Mouse (Mus musculus) heart, embryonic 12.5 days (tissue): Measurements from ENCODE around the gene Mogat1. TPM values are rescaled to one million over a fixed set of nuclear protein-coding genes. Genes with fewer than 3 reads are reported as not detected.
A peak's percentile ranks its signal among the peaks of the same experiment; 100 is the strongest.
"Not testable (repeated sequence)": the region's sequence is repeated elsewhere in the genome, so short reads cannot be mapped to it uniquely, and the experiment has no call there.

Experiments used
- ATAC-seq: fragments of 200-750 bp; cut with Nextera tagmentation; 2 replicates; pipeline ENCODE4 v1.8.0; 2017; ENCODE audit warnings: moderate TSS enrichment, moderate library complexity; ENCODE audit not compliant: insufficient number of reproducible peaks, low FRiP score
- H3K27ac ChIP-seq: fragments of 300-500 bp; sonication (generic); 2 replicates; pipeline ENCODE4 v1.5.1; 2016; ENCODE audit warnings: mild to moderate bottlenecking, moderate library complexity; ENCODE audit not compliant: poor library complexity, severe bottlenecking
- H3K27me3 ChIP-seq: fragments of 300-500 bp; sonication (generic); replicated peaks from 2 replicates; pipeline ENCODE4 v1.6.1; 2016; ENCODE audit warnings: mild to moderate bottlenecking, moderate library complexity
- H3K36me3 ChIP-seq: fragments of 300-500 bp; sonication (generic); 2 replicates; pipeline ENCODE4 v1.6.1; 2016; ENCODE audit warnings: mild to moderate bottlenecking, moderate library complexity
- H3K4me1 ChIP-seq: fragments of 300-500 bp; sonication (generic); replicated peaks from 2 replicates; pipeline ENCODE4 v1.6.1; 2016; ENCODE audit warnings: mild to moderate bottlenecking
- H3K4me2 ChIP-seq: fragments of 300-500 bp; sonication (generic); 2 replicates; pipeline ENCODE4 v1.6.1; 2016; ENCODE audit warnings: mild to moderate bottlenecking, moderate library complexity
- H3K4me3 ChIP-seq: fragments of 300-500 bp; sonication (generic); 2 replicates; pipeline ENCODE4 v1.5.1; 2016; ENCODE audit warnings: mild to moderate bottlenecking
- H3K9ac ChIP-seq: fragments of 300-500 bp; sonication (generic); 2 replicates; pipeline ENCODE4 v1.6.1; 2016; ENCODE audit warnings: mild to moderate bottlenecking, moderate library complexity
- H3K9me3 ChIP-seq: fragments of 300-500 bp; sonication (generic); replicated peaks from 2 replicates; pipeline ENCODE4 v1.6.1; 2016; ENCODE audit warnings: mild to moderate bottlenecking, moderate library complexity
- WGBS: fragments of 180-500 bp; shearing (Covaris S2); methylation state at CpG from one replicate; pipeline ENCODE4 v1.1.7; 2016; 5-methylcytosine and 5-hydroxymethylcytosine counted together
- polyA plus RNA-seq: library from polyadenylated mRNA; unstranded; fragments of >200 nt; fragmentation: Nextera tagmentation; extraction: Ambion mirVana; gene quantifications from 2 replicates; pipeline ENCODE4 v1.2.1, GENCODE M21; 2016

Mogat1 gene
- not detected in 2 replicates for polyA plus RNA-seq

GRCm38 (mm10) chr1:78510862-78511261 lies at the start of gene Mogat1:
TSS of gene Mogat1 (plus strand) at chr1:78510991.
- Histone ChIP-seq H3K4me3 (peak within 1 kb of the TSS; percentile 43), H3K27ac (no peak within 1 kb of the TSS), H3K9me3 (no peaks in the 10 kb centered on the region), H3K36me3 (no peaks in the 10 kb centered on the region), H3K4me1 (no peaks in the 10 kb centered on the region; the same call in 1 of the 2 replicates), H3K27me3 (peaks cover 28% of the 10 kb centered on the region), H3K4me2 (peak within 1 kb of the TSS; percentile 77), H3K9ac (peak within 1 kb of the TSS; percentile 58)
- 55% methylated on average over 5 of the region's 5 CpGs for WGBS
- ATAC-seq, result no peak

GRCm38 (mm10) chr1:78472441-78472840 lies 38.4 kb upstream of the Mogat1 start:
- Histone ChIP-seq H3K4me3 (no peak overlapping the region), H3K9me3 (no peaks in the 10 kb centered on the region), H3K9ac (no peak overlapping the region), H3K36me3 (peaks cover 56% of the 10 kb centered on the region), H3K27ac (no peak overlapping the region), H3K4me1 (no peaks in the 10 kb centered on the region), H3K27me3 (no peaks in the 10 kb centered on the region), H3K4me2 (no peak overlapping the region)
- ATAC-seq, result no peak
- WGBS, result 84% methylated on average over 5 of the region's 5 CpGs

- H3K36me3 ChIP-seq, result peaks cover 17% of the 10 kb centered on the region
- H3K4me1 ChIP-seq, result 0 out of 2 replicates have a peak, but pooled peaks cover 9% of the 10 kb centered on the region
- H3K4me2 ChIP-seq, result no peak overlapping the region
- no peaks in the 10 kb centered on the region for H3K9me3 ChIP-seq
- ATAC-seq, result no peak
- H3K9ac ChIP-seq, result no peak overlapping the region
- no peaks in the 10 kb centered on the region for H3K27me3 ChIP-seq
- H3K4me3 ChIP-seq, result no peak overlapping the region
- H3K27ac ChIP-seq, result no peak overlapping the region
- WGBS, result 95% methylated on average over 3 of the region's 3 CpGs
Measured at GRCm38 (mm10) chr1:78483430-78483829, 27.4 kb upstream of the Mogat1 start.

- H3K9ac ChIP-seq, result no peak overlapping the region
- no peak overlapping the region for H3K4me3 ChIP-seq
- 57% methylated on average over 2 of the region's 2 CpGs for WGBS
- ATAC-seq, result no peak
- H3K4me2 ChIP-seq, result no peak overlapping the region
- 0 out of 2 replicates have a peak, but pooled peaks cover 9% of the 10 kb centered on the region for H3K4me1 ChIP-seq
- H3K36me3 ChIP-seq, result peaks cover 12% of the 10 kb centered on the region
- H3K9me3 ChIP-seq, result no peaks in the 10 kb centered on the region
- no peaks in the 10 kb centered on the region for H3K27me3 ChIP-seq
- H3K27ac ChIP-seq, result no peak overlapping the region
Measured at GRCm38 (mm10) chr1:78484361-78484760, 26.4 kb upstream of the Mogat1 start.

- Histone ChIP-seq H3K4me2 (peak overlapping the region; percentile 82), H3K9me3 (no peaks in the 10 kb centered on the region), H3K4me1 (0 out of 2 replicates have a peak, but pooled peaks cover 13% of the 10 kb centered on the region), H3K27me3 (no peaks in the 10 kb centered on the region), H3K4me3 (peak overlapping the region; percentile 85), H3K27ac (peak overlapping the region; percentile 3; the same call in 1 of the 2 replicates), H3K9ac (peak overlapping the region; percentile 91), H3K36me3 (no peaks in the 10 kb centered on the region)
- 0% methylated on average over 28 of the region's 28 CpGs for WGBS
- no peak for ATAC-seq
Measured at GRCm38 (mm10) chr1:78488427-78488751, 22.4 kb upstream of the Mogat1 start.

GRCm38 (mm10) chr1:78488752-78489492 lies 21.9 kb upstream of the Mogat1 start, which contains the start of gene Farsb:
TSS of gene Farsb (minus strand) at chr1:78488897.
- H3K27ac ChIP-seq, result peak within 1 kb of the TSS; percentile 3; the same call in 1 of the 2 replicates
- under 1% methylated on average over 31 of the region's 31 CpGs for WGBS
- 0 out of 2 replicates have a peak, but pooled peaks cover 13% of the 10 kb centered on the region for H3K4me1 ChIP-seq
- no peaks in the 10 kb centered on the region for H3K9me3 ChIP-seq
- peak within 1 kb of the TSS; percentile 85 for H3K4me3 ChIP-seq
- H3K4me2 ChIP-seq, result peak within 1 kb of the TSS; percentile 82
- H3K9ac ChIP-seq, result peak within 1 kb of the TSS; percentile 91
- ATAC-seq, result peak; percentile 95
- no peaks in the 10 kb centered on the region for H3K36me3 ChIP-seq
- H3K27me3 ChIP-seq, result no peaks in the 10 kb centered on the region

- WGBS, result 90% methylated on average over 1 of the region's 1 CpGs
- ATAC-seq, result no peak
- H3K27me3 ChIP-seq, result no peaks in the 10 kb centered on the region
- no peak overlapping the region for H3K9ac ChIP-seq
- no peak overlapping the region for H3K27ac ChIP-seq
- no peaks in the 10 kb centered on the region for H3K9me3 ChIP-seq
- H3K4me2 ChIP-seq, result no peak overlapping the region
- H3K4me1 ChIP-seq, result 0 out of 2 replicates have a peak, but pooled peaks cover 13% of the 10 kb centered on the region
- H3K36me3 ChIP-seq, result no peaks in the 10 kb centered on the region
- no peak overlapping the region for H3K4me3 ChIP-seq
Measured at GRCm38 (mm10) chr1:78490143-78490542, 20.6 kb upstream of the Mogat1 start.

- Histone ChIP-seq H3K4me1 (no peaks in the 10 kb centered on the region), H3K9ac (no peak overlapping the region), H3K4me3 (no peak overlapping the region), H3K36me3 (no peaks in the 10 kb centered on the region), H3K9me3 (peaks cover 3% of the 10 kb centered on the region; the same call in 1 of the 2 replicates), H3K4me2 (no peak overlapping the region), H3K27ac (no peak overlapping the region), H3K27me3 (no peaks in the 10 kb centered on the region)
- 81% methylated on average over 16 of the region's 16 CpGs for WGBS
- ATAC-seq, result no peak
Measured at GRCm38 (mm10) chr1:78501036-78501435, 9.8 kb upstream of the Mogat1 start.

GRCm38 (mm10) chr1:78501856-78502255 lies 8.9 kb upstream of the Mogat1 start:
- H3K36me3 ChIP-seq, H3K27ac ChIP-seq, H3K4me1 ChIP-seq, H3K27me3 ChIP-seq, H3K9ac ChIP-seq, H3K4me2 ChIP-seq, ATAC-seq, H3K9me3 ChIP-seq, H3K4me3 ChIP-seq: not testable (repeated sequence)
- 86% methylated on average over 12 of the region's 12 CpGs for WGBS

GRCm38 (mm10) chr1:78502527-78502926 lies 8.3 kb upstream of the Mogat1 start:
- Histone ChIP-seq H3K27ac (no peak overlapping the region), H3K9ac (no peak overlapping the region), H3K9me3 (peaks cover 3% of the 10 kb centered on the region; the same call in 1 of the 2 replicates), H3K4me3 (no peak overlapping the region), H3K27me3 (no peaks in the 10 kb centered on the region), H3K4me2 (no peak overlapping the region), H3K4me1 (no peaks in the 10 kb centered on the region), H3K36me3 (no peaks in the 10 kb centered on the region)
- no peak for ATAC-seq
- 81% methylated on average over 6 of the region's 6 CpGs for WGBS

- H3K27me3 ChIP-seq, result peaks cover 21% of the 10 kb centered on the region
- H3K9ac ChIP-seq, result no peak overlapping the region
- no peak overlapping the region for H3K4me3 ChIP-seq
- H3K4me1 ChIP-seq, result no peaks in the 10 kb centered on the region; the same call in 1 of the 2 replicates
- no peaks in the 10 kb centered on the region for H3K36me3 ChIP-seq
- peaks cover 3% of the 10 kb centered on the region; the same call in 1 of the 2 replicates for H3K9me3 ChIP-seq
- ATAC-seq, result no peak
- WGBS, result 54% methylated on average over 1 of the region's 1 CpGs
- no peak overlapping the region for H3K27ac ChIP-seq
- H3K4me2 ChIP-seq, result no peak overlapping the region
Measured at GRCm38 (mm10) chr1:78507137-78507536, 3.7 kb upstream of the Mogat1 start.
